Mouse (Mus musculus) heart, adult 2 months (tissue): ENCODE results near the gene Gm4792.

Experiments
- CTCF ChIP-seq: fragments of 200-600 bp; IDR thresholded peaks from 2 replicates; pipeline ENCODE4 v1.8.1; 2022; ENCODE audit warnings: antibody characterized with exemption, mild to moderate bottlenecking, moderate library complexity
- POLR2A ChIP-seq: fragments of 200-500 bp; IDR thresholded peaks from 2 replicates; pipeline ENCODE4 v1.6.1; 2011; ENCODE audit warnings: mild to moderate bottlenecking, low read depth, low read length, control low read depth; ENCODE audit not compliant: insufficient read depth

- no peak for TF ChIP-seq CTCF
- TF ChIP-seq POLR2A, result no peak
Observed at GRCm38 (mm10) chr10:94253260-94253807, 45.2 kb downstream of the Gm4792 start.
